Mouse (Mus musculus) left cerebral cortex, adult 2 months (tissue): ENCODE measurements at regions not wholly inside any gene's neighbourhood (a gene's known extent, or its start where the extent isn't known, plus 50 kb on each side); places are given as distances from the start of the nearest gene placed in this dataset.
"Not testable (repeated sequence)": the region's sequence is repeated elsewhere in the genome, so short reads cannot be mapped to it uniquely, and the experiment has no call there.

Source experiments
- DNase-seq, 2 experiments: peaks; one replicate each; pipeline ENCODE4 v3.0.0; 2021 to 2022; ENCODE audit warnings: low spot score in 2 of 2, mixed read lengths in 1 of 2; ENCODE audit errors: extremely low spot score in 1 of 2
- H3K27ac ChIP-seq: fragments of 200-600 bp; 2 replicates; pipeline ENCODE4 v1.8.1; 2022
- H3K4me3 ChIP-seq: fragments of 200-600 bp; 2 replicates; pipeline ENCODE4 v1.8.1; 2022
- CTCF ChIP-seq: fragments of 200-600 bp; IDR thresholded peaks from 2 replicates; pipeline ENCODE4 v1.8.1; 2022; ENCODE audit warnings: antibody characterized with exemption, mild to moderate bottlenecking, moderate library complexity
- intact Hi-C: fragments of 180-260 bp; cut with DNase I; formaldehyde crosslinking; loops from one replicate; pipeline ENCODE4 v1.15.1; 2025

GRCm38 (mm10) chr4:23832385-23833164 lies 663.7 kb upstream of the Mms22l start:
- intact Hi-C loops: no loop called here
- no peak overlapping the region for H3K27ac ChIP-seq
- no peak for TF ChIP-seq CTCF
- H3K4me3 ChIP-seq: no peak overlapping the region
- peak in 1 of 2 experiments; percentile 8 for DNase-seq

- no peak for TF ChIP-seq CTCF
- Histone ChIP-seq H3K27ac (no peak overlapping the region), H3K4me3 (no peak overlapping the region)
- intact Hi-C loops: no loop called here
- DNase-seq: no peak
Observed at GRCm38 (mm10) chr4:23843609-23844287, 652.5 kb upstream of the Mms22l start.

- intact Hi-C loops: no loop called here
- H3K27ac ChIP-seq: no peak overlapping the region
- no peak for TF ChIP-seq CTCF
- H3K4me3 ChIP-seq: no peak overlapping the region
- no peak for DNase-seq
Observed at GRCm38 (mm10) chr4:23844288-23844971, 651.8 kb upstream of the Mms22l start.

GRCm38 (mm10) chr4:23845263-23845662 lies 651.0 kb upstream of the Mms22l start:
- TF ChIP-seq CTCF: no peak
- intact Hi-C loops: no loop called here
- H3K4me3 ChIP-seq: no peak overlapping the region
- DNase-seq: no peak
- no peak overlapping the region for H3K27ac ChIP-seq

- intact Hi-C loops: no loop called here
- no peak for DNase-seq
- H3K27ac ChIP-seq: no peak overlapping the region
- no peak overlapping the region for H3K4me3 ChIP-seq
- no peak for TF ChIP-seq CTCF
Observed at GRCm38 (mm10) chr4:23850640-23851039, 645.6 kb upstream of the Mms22l start.

- Histone ChIP-seq H3K27ac (no peak overlapping the region), H3K4me3 (no peak overlapping the region)
- no peak for DNase-seq
- intact Hi-C loops: no loop called here
- no peak for TF ChIP-seq CTCF
Observed at GRCm38 (mm10) chr4:23862437-23862836, 633.8 kb upstream of the Mms22l start.

- Histone ChIP-seq H3K4me3 (no peak overlapping the region), H3K27ac (no peak overlapping the region)
- no peak for TF ChIP-seq CTCF
- intact Hi-C loops: no loop called here
- DNase-seq: no peak
Observed at GRCm38 (mm10) chr4:23880007-23880406, 616.2 kb upstream of the Mms22l start.

- TF ChIP-seq CTCF: peak; percentile 45
- DNase-seq: peak in 1 of 2 experiments; percentile 22
- no peak overlapping the region for H3K4me3 ChIP-seq
- intact Hi-C loops: loop anchor here (10.0 kb wide), 1 partner anchor 1439 kb away; no protein-coding TSS in a partner anchor
- H3K27ac ChIP-seq: no peak overlapping the region
Observed at GRCm38 (mm10) chr4:23913396-23913795, 582.9 kb upstream of the Mms22l start.

- Histone ChIP-seq H3K27ac (no peak overlapping the region), H3K4me3 (no peak overlapping the region)
- no peak for TF ChIP-seq CTCF
- intact Hi-C loops: loop anchor here (10.0 kb wide), 1 partner anchor 1439 kb away; no protein-coding TSS in a partner anchor
- DNase-seq: no peak
Observed at GRCm38 (mm10) chr4:23913822-23914221, 582.4 kb upstream of the Mms22l start.

GRCm38 (mm10) chr4:23914423-23914822 lies 581.8 kb upstream of the Mms22l start:
- no peak for TF ChIP-seq CTCF
- intact Hi-C loops: loop anchor here (10.0 kb wide), 1 partner anchor 1440 kb away; no protein-coding TSS in a partner anchor
- no peak overlapping the region for H3K4me3 ChIP-seq
- H3K27ac ChIP-seq: no peak overlapping the region
- no peak for DNase-seq

GRCm38 (mm10) chr4:23921520-23921919 lies 574.7 kb upstream of the Mms22l start:
- intact Hi-C loops: no loop called here
- DNase-seq: no peak
- TF ChIP-seq CTCF: no peak

GRCm38 (mm10) chr4:23954140-23954539 lies 542.1 kb upstream of the Mms22l start:
- no peak overlapping the region for H3K27ac ChIP-seq
- no peak overlapping the region for H3K4me3 ChIP-seq
- no peak for TF ChIP-seq CTCF
- intact Hi-C loops: no loop called here
- no peak for DNase-seq

More at GRCm38 (mm10) chr4:23921520-23921919, 574.7 kb upstream of the Mms22l start:
- H3K27ac ChIP-seq: no peak overlapping the region
- no peak overlapping the region for H3K4me3 ChIP-seq

GRCm38 (mm10) chr4:23982193-23982592 lies 514.1 kb upstream of the Mms22l start:
- DNase-seq, H3K4me3 ChIP-seq, H3K27ac ChIP-seq, intact Hi-C loops: not testable (repeated sequence)
